Mouse (Mus musculus): Measurements from ENCODE around the gene Chrne.

DNA sequence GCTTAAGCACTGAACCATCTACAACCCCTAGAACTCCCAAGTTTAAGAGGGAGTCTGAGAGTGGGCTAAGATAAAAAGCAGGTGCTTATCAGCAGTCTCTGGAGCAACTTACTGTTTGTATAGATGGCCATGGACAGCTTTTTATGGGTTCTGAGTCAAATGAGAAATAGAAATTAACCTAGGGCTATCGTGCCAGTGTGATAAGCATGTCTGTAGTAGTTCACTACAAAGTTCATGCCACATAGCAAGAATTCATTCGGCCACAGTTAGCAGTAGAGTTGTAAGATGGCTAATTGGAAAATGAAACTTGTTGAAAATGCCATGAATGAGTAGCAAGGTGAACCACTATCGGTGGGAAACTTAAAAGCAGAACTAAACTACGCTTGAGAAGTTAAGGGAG lies 29.5 kb upstream of the Chrne start:
- TF ChIP-seq EP300 (IDR thresholded peaks at IDR 0.05; ENCODE audit: low read depth) (peak; percentile 76), CTCF (IDR thresholded peaks at IDR 0.05; ENCODE audit: low read depth) (no peak)

Data from liver, embryonic 14.5 days (tissue).